Mouse (Mus musculus): ENCODE measurements around the gene AI987944. TPM values are rescaled to one million over a fixed set of nuclear protein-coding genes. Genes with fewer than 3 reads are reported as not detected.
A peak's percentile ranks its signal among the peaks of the same experiment; 100 is the strongest.

AI987944 gene
- total RNA-seq (2021): 10 to 100 TPM; 10.8 to 11.0 TPM
- long read RNA-seq, experiment 1, transcript AI987944-202 (5 exons, 2,071 nt): major isoform, 6 of 14 reads
- long read RNA-seq, experiment 1, partial matches to known transcripts: 1 of 14 reads
- long read RNA-seq, experiment 1, other reads (novel, unspliced or antisense): 5 of 14 reads
- long read RNA-seq, experiment 2, transcript AI987944-202 (5 exons, 2,071 nt): major isoform, 13 of 20 reads
- long read RNA-seq, experiment 2, partial matches to known transcripts: 0 of 20 reads
- long read RNA-seq, experiment 2, other reads (novel, unspliced or antisense): 4 of 20 reads

- peak; percentile 81 to 93 for DNase-seq (ENCODE audit: low spot score in 2 of 2)
Observed at GRCm38 (mm10) chr7:41393048-41393971, at the start of gene AI987944. AI987944 (minus strand) TSS chr7:41393379.

- no peak for DNase-seq (ENCODE audit: low spot score in 2 of 2)
Observed at GRCm38 (mm10) chr7:41394130-41394529, 951 bp upstream of the AI987944 start.

Other genes starting within 250 kb of the AI987944 start
- not detected for gene Gm5592, start 239.5 kb downstream of the AI987944 start, total RNA-seq (2021)
- gene Vmn2r57, start 55.3 kb upstream of the AI987944 start, total RNA-seq (2021): under 1 TPM; 0.26 to 0.39 TPM
- gene Gm20449, start 106.0 kb upstream of the AI987944 start, total RNA-seq (2021): under 1 TPM; 0.30 to 0.36 TPM
- gene AW146154, start 106.5 kb upstream of the AI987944 start, total RNA-seq (2021): 10 to 100 TPM; 10.9 to 11.2 TPM
- not detected for gene Gm6871, start 180.3 kb upstream of the AI987944 start, total RNA-seq (2021)
- gene 2610021A01Rik, start 205.9 kb upstream of the AI987944 start, total RNA-seq (2021): 10 to 100 TPM; 22.6 to 28.2 TPM
- gene Zfp788, start 239.8 kb upstream of the AI987944 start, total RNA-seq (2021): 10 to 100 TPM; 33.1 to 34.3 TPM

Measured in layer of hippocampus, postnatal 14 days (tissue).